Mouse (Mus musculus): ENCODE results near the gene Ak4. TPM values are rescaled to one million over a fixed set of nuclear protein-coding genes. Genes with fewer than 3 reads are reported as not detected.
"Not testable (repeated sequence)": the region's sequence is repeated elsewhere in the genome, so short reads cannot be mapped to it uniquely, and the experiment has no call there.

Ak4 gene
- 10 to 100 TPM; 84.1 to 87.1 TPM for total RNA-seq (2021)
- long read RNA-seq, full-length matches to known transcripts = 19 of 43 reads
- long read RNA-seq, partial matches to known transcripts = 15 of 43 reads
- long read RNA-seq, other reads (novel, unspliced or antisense) = 9 of 43 reads

DNA sequence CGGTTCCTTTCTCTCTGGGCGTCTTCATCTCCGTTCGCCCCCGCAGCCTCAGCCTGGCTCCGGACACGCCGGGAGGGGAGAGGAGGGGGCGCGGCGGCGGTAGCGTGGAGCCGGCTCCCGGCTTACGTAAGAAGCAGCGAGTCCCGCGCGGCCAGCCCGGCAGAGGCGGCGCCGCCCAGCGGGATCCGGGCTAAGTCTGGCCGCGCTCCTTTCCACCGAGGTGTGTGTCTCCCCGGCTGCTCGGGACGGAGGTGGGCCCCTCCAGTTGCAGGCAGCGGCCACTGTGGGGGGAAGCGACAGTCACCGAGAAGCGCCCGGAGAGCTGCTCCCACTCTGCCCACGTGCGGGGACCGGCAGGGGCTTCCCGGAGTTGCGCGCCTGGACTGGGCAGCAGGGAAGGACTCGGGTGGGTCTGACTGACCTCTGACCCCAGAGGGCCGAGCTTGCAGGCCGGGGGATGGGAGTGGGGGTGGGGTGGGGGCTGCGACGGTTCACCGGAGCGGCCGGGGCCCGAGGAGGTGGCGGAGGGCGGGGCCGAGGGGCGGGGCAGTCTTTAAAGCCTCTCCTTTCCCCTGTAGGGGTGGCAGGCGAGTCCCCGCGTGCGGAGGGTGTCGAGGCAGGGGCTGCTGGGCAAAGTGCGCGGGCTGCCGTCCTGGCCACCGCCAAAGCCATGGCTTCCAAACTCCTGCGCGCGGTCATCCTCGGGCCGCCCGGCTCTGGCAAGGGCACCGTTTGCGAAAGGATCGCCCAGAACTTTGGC, at the start of gene Ak4:
Ak4 (plus strand) TSS at position 127 of the 760 bp plus-strand sequence.
- DNase-seq (ENCODE audit: low spot score in 2 of 2) = peak; percentile 50 to 68

DNA sequence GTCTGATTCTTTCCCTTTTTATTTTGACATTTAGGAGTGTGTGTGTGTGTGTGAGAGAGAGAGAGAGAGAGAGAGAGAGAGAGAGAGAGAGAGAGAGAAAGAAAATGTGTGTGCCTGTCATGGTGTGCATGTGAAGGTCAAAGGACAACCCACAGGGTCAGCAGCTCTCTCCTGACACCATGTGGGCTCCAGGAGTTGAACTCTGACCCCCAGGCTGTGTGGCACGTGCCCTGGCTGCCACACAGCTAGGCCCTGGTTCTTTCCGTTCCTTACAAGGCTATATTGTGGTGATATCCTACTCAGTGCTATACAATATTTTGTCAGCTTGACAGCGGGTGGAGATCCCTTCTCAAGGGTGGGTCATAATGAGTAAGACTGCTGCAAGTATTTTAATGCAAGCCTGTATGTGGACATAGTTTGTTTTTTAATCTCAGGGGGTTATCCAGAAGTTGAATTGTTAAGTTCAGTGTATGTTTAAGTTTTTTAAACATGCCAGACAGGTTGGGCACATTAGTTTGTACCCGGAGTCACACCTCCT, 49.3 kb upstream of the Ak4 start:
- no peak for DNase-seq (ENCODE audit: low spot score in 2 of 2)

DNA sequence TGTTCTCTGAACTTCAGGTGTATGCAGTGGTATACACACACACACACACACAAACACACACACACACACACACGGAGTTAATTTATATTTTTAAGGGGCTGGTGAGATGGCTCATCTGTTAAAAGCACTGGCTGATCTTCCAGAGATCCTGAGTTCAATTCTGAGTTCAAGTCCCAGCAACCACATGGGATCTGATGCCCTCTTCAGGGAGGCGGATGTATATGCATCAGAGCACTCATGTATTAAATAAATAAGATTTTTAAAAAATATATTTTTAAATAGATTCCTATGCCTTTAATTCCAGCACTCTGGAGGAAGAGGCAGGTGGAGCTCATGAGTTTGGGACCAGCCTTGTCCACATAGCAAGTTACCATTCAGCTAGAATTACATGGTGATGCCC, 46.8 kb upstream of the Ak4 start:
- DNase-seq (ENCODE audit: low spot score in 2 of 2) = no peak

DNA sequence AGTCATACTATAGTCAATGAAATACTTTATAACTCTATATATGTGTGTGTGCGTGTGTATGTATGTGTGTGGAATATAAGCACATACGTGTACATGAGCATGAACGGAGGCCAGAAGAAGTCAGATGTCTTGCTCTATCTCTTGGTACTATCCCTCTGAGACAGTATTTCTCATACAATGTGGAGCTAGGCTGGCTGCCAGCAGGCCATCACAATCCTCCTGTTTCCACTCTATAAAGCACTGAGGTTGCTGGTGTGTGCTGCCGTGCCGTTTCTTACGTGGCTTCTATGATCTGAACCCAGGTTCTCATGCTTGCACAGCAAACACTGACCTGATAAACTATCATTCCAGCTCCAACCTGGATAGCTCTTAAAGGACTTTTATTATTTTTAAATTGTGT, 46.3 kb upstream of the Ak4 start:
- DNase-seq (ENCODE audit: low spot score in 2 of 2) = no peak

DNA sequence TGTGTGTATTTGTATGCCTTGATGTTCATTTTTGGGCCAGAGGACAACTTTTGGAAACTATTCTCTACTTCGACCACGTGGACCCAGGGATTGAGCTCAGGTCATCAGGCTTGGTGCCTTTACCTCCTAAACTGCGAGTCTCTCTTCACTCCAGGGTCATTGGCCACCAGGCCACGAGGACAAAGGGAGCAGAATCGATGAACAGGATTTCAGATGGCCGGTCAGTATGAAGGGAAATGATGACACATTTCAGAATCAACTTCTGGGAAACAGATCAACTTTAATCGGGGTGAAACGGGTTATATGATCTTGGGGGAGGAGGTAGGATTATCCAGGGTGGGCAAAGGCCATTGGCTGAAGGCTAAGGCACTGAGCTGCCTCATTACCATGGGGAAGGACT, 45.0 kb upstream of the Ak4 start:
- DNase-seq (ENCODE audit: low spot score in 2 of 2) = no peak

DNA sequence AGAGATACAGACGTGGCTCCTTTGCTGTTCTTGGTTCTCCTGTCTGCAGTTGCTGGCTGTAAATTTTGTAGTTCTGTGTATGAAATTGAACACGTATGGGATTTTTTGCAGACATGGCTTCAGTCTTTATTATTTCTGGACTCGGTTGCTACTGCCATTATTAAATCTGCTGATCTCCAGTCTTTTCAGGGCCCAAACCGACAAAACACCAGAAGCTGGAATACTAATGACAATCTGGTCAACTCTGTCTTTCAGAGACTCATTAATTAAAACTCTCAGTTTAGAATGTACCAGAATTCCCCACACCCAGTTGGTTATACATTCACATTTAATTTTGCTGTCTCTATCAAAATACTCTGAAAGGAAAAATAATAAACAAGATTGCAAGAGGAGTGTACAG, 42.2 kb upstream of the Ak4 start:
- DNase-seq (ENCODE audit: low spot score in 2 of 2) = peak in 1 of 2 experiments; percentile 63

DNA sequence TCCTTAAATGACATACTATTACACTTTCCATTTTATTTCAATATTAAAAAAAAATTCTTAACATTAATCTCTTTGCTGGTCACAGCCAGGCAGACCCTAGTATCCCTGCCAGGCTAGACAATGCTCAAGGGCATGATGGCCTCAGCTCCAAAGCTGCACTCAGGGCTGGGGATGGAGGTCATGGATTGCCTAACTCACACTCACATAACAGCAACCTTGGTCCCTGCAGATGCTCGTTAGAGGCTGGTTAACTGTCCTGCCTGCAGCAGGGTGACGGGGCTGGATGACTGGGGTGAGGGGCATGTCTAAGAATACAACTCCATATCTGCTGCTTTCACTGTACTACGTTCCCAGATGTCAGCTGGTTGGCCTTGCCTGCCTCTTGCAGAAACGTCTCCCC, 40.8 kb upstream of the Ak4 start:
- no peak for DNase-seq (ENCODE audit: low spot score in 2 of 2)

DNA sequence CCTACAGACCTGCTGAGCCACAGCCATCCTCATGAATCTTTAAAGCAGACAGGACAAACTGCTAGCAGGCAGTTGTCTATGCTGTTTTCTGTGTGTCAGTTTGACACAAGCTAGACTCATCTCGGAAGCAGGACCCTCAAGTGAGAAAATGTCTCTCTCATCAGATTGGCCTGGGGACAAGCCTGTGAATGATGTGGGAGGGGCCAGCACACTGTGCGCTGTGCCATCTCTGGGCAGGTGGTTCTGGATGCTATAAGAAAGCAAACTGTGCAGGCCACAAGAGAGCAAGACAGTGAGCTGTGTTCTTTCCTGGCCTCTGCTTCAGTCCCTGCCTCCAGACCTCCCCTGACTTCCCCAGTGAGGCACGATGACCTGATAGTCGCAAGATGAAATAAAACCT, 40.3 kb upstream of the Ak4 start:
- no peak for DNase-seq (ENCODE audit: low spot score in 2 of 2)

DNA sequence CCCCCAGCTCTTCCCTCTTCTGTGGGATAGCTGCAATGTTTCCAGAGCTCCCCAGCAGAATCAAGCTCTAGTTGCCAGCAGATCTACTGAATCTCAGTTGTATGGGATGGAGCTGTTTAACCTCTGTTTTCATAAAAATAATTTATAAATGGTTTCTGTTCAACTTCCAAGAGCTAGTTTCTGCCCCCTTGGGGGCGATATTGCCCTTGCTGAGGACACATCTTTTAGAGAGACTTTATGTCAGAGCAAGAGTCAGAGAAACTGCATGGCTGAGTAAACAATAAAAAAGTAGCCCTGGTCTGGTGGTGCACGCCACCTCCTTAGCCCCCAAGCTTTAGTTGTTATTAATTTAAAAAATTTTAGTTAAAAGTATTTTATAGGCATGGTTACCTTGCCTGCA, 34.1 kb upstream of the Ak4 start:
- peak in 1 of 2 experiments; percentile 37 for DNase-seq (ENCODE audit: low spot score in 2 of 2)

DNA sequence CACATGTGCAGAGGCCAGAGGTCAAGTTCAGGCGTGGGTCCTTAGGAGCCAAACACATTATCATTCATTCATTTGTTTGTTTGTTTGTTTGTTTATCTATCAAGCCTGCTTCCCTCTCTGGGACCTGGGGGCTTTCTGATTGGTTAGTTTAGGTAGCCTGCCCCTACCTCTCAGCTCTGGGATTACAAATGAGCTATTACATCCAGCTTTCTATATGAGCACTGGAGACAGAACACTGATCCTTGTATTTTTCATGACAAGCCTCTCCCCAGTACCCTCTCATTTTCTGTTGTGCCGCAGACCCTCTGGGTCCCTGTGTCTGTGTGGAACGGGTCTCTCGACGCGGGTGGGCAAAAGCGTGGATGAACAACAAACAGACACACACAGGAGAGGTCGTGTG, 30.8 kb upstream of the Ak4 start:
- no peak for DNase-seq (ENCODE audit: low spot score in 2 of 2)

DNA sequence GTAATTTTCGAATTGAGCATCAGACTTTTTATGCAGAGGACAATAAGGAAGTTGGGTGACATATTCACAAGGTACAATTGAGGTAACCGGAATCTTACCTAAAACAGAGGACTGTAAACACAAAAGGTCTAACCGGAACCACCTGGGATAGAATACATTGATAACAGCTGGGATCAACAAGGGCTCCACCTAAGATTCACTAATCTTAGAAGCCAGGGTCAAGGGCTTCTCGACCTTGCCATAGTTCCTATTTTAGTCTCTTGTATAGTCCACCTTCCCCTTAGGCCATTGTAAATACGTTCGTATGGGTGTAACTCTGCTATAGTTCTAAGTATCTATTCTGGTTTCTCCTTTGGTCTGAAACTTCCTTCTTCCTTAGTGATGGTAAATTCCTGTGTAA, 30.4 kb upstream of the Ak4 start:
- not testable (repeated sequence) for DNase-seq (ENCODE audit: low spot score in 2 of 2)

DNA sequence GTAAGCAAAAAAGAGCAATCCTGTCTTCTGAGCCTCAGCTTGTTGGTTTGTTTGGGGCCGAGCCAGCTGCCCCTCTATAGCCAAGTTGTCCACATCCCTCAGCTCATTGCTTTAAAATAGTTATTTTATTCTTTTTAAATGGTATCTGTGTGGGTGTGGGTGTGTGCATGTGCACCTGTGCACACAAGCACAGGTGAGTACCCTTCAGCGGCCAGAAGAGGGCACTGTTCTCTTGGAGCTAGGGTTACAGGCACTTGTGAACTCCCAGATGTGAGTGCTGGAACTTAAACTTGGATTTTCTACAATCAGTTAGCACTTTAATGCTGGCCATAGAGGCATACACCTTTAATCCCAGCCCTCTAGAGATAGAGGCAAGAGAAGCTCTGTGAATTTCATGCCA, 26.8 kb upstream of the Ak4 start:
- DNase-seq (ENCODE audit: low spot score in 2 of 2) = no peak

DNA sequence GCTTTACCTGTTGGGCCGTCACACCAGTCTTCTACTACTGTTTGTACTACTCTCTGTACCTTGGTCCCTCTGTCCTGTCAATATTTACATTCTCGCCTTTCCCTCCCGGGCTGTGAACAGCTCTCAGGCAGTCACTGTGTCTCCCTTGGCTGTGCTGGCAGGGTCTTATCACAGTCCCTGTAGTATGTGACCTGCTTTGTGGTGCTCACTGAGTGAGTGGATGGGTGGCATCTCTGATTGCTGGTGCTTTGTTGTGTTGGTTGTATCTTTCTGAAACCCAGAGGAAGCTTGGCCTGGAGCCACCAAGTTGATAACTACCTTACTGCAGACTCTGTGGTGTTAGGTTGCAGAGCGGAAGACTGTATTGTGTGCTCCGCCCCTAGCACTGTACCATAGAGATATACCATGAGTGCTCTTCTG, 25.8 kb upstream of the Ak4 start:
- no peak for DNase-seq (ENCODE audit: low spot score in 2 of 2)

DNA sequence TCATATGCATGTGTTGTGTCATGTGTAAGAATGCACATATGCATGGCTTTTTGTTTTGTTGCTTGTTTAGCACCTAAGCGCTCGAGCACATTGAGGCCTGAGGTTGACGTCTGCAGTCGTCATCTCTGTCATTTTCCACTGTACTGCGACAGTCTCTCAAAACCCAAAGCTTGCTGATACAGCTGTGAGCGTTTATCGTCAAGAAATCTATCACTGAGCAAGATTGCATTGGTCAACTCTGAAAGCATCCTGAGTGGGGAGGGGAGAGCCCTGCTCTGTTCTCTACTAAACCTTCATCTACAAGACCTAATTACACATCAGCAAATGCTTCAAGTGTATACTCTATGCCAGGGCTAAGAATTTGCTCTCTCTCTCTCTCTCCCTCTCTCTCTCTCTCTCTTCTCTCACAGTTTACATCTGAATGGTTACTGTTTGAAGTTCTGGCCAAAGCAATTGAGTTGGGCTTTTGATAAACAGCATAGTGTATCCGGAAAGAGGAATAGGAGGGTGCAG, 24.0 kb upstream of the Ak4 start:
- DNase-seq (ENCODE audit: low spot score in 2 of 2) = no peak

DNA sequence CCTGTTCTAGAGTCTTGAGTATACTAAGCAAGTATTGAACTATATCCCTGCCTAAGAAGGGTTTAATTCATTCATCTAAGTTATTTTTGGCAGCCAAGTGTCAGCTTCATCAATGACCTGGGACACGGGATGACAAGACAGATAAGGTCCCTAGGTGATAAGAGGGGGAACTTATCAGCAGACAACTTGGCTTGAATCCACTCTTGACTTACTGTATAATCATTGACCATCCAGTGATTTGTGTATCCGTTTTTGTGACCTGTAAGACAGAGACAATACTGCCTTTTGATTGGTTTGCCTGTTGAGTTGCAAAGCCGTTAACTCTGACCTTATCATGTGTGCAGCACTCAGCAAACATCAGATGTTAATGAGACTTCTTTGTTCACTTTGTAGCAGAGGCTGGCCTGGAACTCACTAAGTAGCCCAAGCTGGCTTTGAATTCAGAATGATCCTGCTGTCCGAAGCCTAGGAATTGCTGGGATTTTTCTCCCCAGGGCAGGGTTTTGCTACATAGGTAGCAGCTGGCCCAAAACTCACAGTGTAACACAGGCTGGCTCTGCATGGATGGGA, 19.0 kb upstream of the Ak4 start:
- DNase-seq (ENCODE audit: low spot score in 2 of 2) = no peak

DNA sequence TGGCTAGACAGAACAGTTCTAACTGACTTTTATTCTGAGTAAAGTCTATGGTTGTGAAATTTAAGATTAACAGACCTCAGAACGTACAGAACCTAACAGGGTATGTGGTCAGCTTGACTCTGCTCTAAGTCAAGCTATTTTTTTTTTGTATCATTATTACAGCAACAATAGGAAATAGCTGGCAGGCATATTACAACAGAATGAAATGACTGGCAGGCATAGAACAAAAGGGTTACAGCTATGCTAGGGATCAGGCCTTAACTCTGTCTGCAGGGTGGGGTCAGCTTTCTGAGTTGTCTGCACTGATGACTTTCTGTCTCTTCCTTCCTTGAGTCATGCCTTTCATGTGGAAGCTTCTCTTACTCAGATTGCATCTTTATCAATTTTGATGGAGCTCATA, 17.1 kb upstream of the Ak4 start:
- no peak for DNase-seq (ENCODE audit: low spot score in 2 of 2)

DNA sequence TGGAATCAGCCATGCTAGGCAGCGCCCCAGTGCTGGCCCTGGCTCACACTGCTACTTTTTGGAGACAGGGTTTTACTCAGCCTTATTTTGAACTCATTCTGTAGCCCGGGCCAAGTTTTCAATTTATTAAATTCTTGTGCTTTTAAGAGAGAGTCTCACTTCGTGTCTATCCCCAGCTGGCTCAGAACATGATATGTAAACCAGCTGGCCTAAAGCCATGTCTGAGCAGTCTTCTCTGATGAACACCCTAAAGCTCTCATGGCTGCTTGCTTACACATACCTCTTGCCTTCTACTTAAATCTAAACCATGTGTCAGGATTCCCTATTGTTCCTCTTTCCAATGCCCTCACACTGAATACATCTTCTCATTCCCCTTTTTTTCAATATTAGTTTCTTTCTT, 14.2 kb upstream of the Ak4 start:
- peak in 1 of 2 experiments; percentile 50 for DNase-seq (ENCODE audit: low spot score in 2 of 2)

DNA sequence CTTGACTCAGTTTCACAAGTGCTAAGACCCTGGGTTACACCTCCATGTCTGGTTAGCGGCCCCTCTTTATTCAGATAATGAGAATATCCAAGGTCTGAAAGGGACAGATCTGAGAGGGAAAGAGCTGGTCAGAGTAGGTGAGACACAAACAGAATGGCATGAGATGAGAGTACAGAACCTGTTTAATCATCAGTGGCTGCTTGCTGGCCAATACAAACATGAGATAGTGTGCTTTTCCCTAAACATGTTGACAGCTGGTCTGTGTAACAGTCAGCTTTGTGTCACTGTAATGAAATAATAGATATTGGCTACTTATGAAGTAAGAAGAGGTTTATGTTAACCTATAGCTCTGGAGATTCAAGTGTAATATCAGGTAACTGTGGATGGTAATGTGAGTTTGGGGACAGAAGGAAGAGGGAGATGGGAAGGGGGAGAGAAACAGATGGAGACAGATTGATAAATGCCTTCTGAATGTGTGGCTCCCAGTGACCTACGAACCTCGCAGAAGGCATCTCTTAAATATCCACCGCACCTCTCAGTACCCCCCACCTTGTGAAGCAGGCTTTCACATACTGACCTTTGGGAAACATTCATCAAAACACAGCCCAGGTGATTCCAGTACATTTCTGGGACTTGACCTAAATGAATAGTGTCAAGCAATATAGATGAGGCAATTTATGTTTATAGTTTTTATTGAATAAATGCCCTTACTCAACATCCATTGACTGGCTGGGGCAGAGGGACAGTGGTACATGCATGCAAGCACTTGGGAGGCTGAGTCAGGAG, 12.5 kb upstream of the Ak4 start:
- DNase-seq (ENCODE audit: low spot score in 2 of 2) = no peak

DNA sequence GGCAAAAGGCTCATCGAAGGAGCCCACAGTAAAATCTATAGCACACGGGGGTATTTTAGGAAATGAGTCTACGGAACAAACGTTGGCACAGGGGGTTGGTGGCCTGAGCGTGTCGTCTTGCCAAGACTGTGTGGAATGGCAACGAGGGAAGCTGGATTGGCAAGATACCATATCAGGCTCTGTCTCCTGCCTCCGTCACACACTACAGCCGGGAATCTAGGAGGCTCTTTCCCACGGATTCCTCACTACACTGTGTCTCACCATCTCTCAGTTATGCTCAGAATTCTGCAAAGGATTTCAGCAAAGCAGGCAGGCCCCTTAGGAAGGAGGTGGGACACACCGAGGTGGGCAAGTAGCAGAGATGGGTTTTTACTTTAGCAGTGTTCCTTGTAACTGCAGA, 2.1 kb upstream of the Ak4 start:
- no peak for DNase-seq (ENCODE audit: low spot score in 2 of 2)

DNA sequence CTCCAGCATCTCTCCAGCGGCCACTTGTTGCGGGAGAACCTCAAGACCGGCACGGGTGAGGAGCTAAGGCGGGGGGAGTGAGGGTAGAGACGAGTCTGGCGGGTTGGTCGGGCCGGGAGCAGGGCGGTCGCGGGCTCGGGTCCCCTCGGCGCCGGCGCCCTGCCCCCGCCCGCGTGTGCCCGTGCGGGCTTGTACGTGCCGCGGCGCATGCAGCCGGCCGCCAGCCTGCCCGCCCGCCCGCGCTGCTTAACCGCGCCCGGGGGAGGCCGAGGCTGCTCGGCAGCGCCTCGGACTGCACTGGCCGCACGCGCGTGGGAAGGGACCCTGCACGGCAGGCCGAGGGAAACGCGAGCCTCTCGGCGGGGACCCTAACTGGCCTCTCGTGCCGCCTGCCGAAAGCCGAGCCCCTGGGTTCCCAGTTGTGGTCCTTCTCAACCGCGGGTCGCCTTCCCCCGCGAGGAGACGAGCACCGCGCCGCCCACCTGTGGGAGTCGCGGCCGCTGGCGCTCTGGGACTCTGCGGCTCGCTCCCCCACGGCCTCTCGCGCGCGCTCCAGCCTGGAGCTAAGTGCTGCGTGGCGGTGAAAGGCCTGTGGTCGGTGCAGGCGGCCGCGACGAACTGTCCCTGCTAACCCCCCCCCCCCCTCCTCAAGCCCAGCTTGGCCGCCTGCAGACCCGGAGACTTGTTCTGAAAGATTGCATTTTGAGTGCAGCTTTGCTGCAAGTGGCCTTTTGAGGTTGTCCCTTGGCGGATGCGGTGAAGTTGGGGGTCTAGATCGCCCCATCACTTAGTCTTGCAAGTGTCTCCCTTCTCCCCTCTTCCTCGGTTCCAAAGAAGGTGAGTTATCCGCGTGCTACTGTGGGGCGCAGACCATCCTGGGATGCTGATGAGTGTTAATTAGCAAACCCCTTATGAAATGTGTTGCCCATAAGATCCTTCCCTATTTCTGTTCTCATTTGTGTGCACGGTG, 1.1 kb downstream of the Ak4 start:
- no peak for DNase-seq (ENCODE audit: low spot score in 2 of 2)

Measured in layer of hippocampus, adult 18-20 months (tissue).